Mouse (Mus musculus) heart, embryonic 11.5 days (tissue): ENCODE measurements around the gene Selenom. TPM values are rescaled to one million over a fixed set of nuclear protein-coding genes. Genes with fewer than 3 reads are reported as not detected.

Experiments used
- ATAC-seq: fragments of 200-750 bp; cut with Nextera tagmentation; replicated peaks from 2 replicates; pipeline ENCODE4 v1.8.0; 2017; ENCODE audit warnings: moderate library complexity; ENCODE audit not compliant: insufficient number of reproducible peaks, low FRiP score, low TSS enrichment
- H3K27ac ChIP-seq: fragments of 300-500 bp; sonication (generic); 2 replicates; pipeline ENCODE4 v1.5.1; 2014; ENCODE audit warnings: mild to moderate bottlenecking, low read depth, low read length
- H3K27me3 ChIP-seq: fragments of 300-500 bp; sonication (generic); 2 replicates; pipeline ENCODE4 v1.6.1; 2014; ENCODE audit warnings: mild to moderate bottlenecking, low read length, mixed read lengths; ENCODE audit not compliant: control insufficient read depth, insufficient read depth
- H3K36me3 ChIP-seq: fragments of 300-500 bp; sonication (generic); 2 replicates; pipeline ENCODE4 v1.6.1; 2014; ENCODE audit warnings: mild to moderate bottlenecking, low read length, moderate library complexity, mixed read lengths; ENCODE audit not compliant: control insufficient read depth, insufficient read depth
- H3K4me1 ChIP-seq: fragments of 300-500 bp; sonication (generic); 2 replicates; pipeline ENCODE4 v1.6.1; 2014; ENCODE audit warnings: low read length; ENCODE audit not compliant: control insufficient read depth, insufficient read depth
- H3K4me2 ChIP-seq: fragments of 300-500 bp; sonication (generic); 2 replicates; pipeline ENCODE4 v1.6.1; 2014; ENCODE audit warnings: mild to moderate bottlenecking, moderate library complexity
- H3K4me3 ChIP-seq: fragments of 300-500 bp; sonication (generic); 2 replicates; pipeline ENCODE4 v1.5.1; 2014; ENCODE audit warnings: low read depth, low read length
- H3K9ac ChIP-seq: fragments of 300-500 bp; sonication (generic); 2 replicates; pipeline ENCODE4 v1.6.1; 2014; ENCODE audit warnings: mild to moderate bottlenecking, low read depth, low read length, moderate library complexity
- H3K9me3 ChIP-seq: fragments of 300-500 bp; sonication (generic); replicated peaks from 2 replicates; pipeline ENCODE4 v1.6.1; 2016; ENCODE audit warnings: low read length; ENCODE audit not compliant: control insufficient read depth
- WGBS: fragments of 180-500 bp; shearing (Covaris S2); extraction: QIAGEN DNeasy Blood & Tissue Kit; methylation state at CpG from one replicate; pipeline ENCODE4 v1.1.7; 2014; ENCODE audit not compliant: insufficient replicate concordance; 5-methylcytosine and 5-hydroxymethylcytosine counted together
- polyA plus RNA-seq: library from polyadenylated mRNA; unstranded; fragments of >200 nt; fragmentation: Nextera tagmentation; extraction: Ambion mirVana; gene quantifications from 2 replicates; pipeline ENCODE4 v1.2.1, GENCODE M21; 2014

Gene Selenom
- polyA plus RNA-seq, 1 experiment from 2014 or later, result 127 TPM

DNA sequence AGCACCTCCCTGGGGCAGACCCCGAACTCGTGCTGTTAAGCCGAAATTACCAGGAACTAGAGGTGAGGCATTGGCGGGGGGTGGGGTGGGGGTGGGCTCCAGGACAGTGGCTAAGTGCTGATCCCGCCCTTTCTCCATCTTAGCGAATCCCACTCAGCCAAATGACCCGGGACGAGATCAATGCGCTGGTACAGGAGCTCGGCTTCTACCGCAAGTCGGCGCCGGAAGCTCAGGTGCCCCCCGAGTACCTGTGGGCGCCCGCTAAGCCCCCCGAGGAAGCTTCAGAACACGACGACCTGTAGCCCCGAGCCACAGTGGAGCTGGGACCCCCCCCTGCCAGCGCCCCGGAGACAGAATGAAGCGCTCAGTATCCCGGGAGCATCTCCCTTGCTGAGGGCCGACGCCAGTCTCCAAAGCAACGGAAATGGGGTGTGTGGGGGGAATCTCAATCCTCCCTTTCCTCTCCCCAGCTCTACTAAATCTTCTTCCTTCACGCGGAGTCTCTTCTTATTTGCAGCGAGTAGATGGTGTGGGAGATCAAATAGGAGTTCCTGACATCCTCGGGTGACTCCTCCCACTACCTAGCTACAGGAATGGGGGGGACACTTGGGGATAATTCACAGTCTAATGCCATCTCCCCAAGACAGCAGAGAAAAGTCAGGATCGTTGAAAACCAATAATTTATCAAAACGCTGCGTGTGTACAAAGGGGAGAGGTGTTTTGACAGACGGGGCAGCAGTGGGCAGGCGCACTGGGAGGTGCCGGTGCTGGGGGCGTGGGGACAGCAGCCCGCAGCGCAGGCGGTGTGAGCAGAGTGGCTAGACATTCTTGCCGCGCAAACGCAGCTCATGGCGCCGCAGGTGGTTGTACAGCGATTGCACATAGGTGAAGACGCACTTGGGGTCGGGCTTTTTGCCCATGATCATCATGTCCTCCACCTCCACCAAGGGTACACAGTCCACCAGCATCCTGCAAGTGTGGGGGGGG, 2.7 kb downstream of the Selenom start:
- peaks cover 5% of the 10 kb centered on the region; the same call in 1 of the 2 replicates for H3K27me3 ChIP-seq
- no peak overlapping the region for H3K27ac ChIP-seq
- peaks cover 13% of the 10 kb centered on the region for H3K36me3 ChIP-seq
- peak overlapping the region; percentile 36 for H3K4me3 ChIP-seq
- H3K9me3 ChIP-seq, result no peaks in the 10 kb centered on the region
- peak overlapping the region; percentile 43; the same call in 1 of the 2 replicates for H3K9ac ChIP-seq
- peaks cover 22% of the 10 kb centered on the region for H3K4me1 ChIP-seq
- 3% methylated on average over 50 of the region's 50 CpGs for WGBS
- no peak for ATAC-seq
- H3K4me2 ChIP-seq, result peak overlapping the region; percentile 81

DNA sequence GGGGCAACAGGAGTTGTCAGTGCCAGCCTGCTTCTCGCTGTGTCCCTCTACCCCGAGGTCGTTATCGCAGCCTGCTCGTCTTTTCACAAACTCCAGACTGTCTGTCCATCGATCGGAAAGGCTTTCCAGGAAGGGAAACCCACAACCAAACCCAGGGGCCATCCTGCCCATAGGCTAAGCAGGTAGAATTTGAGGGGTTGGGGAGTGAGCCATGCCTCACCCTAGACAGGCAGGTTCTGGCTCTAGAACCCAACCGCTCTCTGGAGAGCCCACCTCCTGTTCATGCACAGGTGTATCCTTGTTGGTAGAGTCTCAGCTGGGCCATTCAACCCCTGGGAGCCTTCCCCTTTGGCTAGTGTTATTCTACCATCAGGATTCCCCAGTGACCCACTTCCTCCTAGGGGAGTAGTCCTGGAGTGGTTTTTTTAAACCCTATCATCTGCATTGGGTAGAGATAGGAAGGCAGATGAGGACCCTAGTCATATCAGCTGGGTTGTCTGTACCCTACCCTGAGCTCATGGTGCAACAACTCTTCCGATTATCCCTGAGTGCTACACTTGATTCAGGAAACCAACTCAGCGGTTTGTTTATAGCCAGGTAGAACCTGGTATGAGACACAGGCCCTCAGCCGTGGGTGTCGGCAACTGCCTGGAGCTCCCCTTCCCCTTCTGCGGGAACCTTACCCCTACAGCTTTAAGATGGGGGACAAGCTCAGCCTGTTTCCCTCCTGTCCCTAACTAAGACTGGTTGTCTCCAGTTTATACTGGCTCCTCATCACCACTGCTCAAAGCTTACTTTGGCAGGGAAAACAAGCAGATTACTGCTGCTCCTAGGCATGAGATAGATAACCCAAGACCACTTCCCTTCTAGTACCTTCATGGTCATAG, 3.6 kb downstream of the Selenom start:
- WGBS, result 46% methylated on average over 13 of the region's 13 CpGs
- no peak for ATAC-seq
- no peak overlapping the region for H3K9ac ChIP-seq

GRCm38 (mm10) chr11:3519051-3519726, 4.7 kb downstream of the Selenom start:
- Histone ChIP-seq H3K9ac (no peak overlapping the region), H3K4me1 (peaks cover 22% of the 10 kb centered on the region), H3K36me3 (peaks cover 19% of the 10 kb centered on the region), H3K27me3 (peaks cover 5% of the 10 kb centered on the region; the same call in 1 of the 2 replicates), H3K9me3 (no peaks in the 10 kb centered on the region), H3K4me2 (no peak overlapping the region), H3K4me3 (no peak overlapping the region), H3K27ac (no peak overlapping the region)
- no peak for ATAC-seq
- WGBS, result 64% methylated on average over 4 of the region's 4 CpGs

More for the DNA sequence above, 3.6 kb downstream of the Selenom start:
- Histone ChIP-seq H3K27me3 (peaks cover 5% of the 10 kb centered on the region; the same call in 1 of the 2 replicates), H3K9me3 (no peaks in the 10 kb centered on the region), H3K36me3 (peaks cover 14% of the 10 kb centered on the region), H3K4me3 (peak overlapping the region; percentile 36), H3K4me1 (peaks cover 22% of the 10 kb centered on the region), H3K27ac (no peak overlapping the region), H3K4me2 (peak overlapping the region; percentile 81)

DNA sequence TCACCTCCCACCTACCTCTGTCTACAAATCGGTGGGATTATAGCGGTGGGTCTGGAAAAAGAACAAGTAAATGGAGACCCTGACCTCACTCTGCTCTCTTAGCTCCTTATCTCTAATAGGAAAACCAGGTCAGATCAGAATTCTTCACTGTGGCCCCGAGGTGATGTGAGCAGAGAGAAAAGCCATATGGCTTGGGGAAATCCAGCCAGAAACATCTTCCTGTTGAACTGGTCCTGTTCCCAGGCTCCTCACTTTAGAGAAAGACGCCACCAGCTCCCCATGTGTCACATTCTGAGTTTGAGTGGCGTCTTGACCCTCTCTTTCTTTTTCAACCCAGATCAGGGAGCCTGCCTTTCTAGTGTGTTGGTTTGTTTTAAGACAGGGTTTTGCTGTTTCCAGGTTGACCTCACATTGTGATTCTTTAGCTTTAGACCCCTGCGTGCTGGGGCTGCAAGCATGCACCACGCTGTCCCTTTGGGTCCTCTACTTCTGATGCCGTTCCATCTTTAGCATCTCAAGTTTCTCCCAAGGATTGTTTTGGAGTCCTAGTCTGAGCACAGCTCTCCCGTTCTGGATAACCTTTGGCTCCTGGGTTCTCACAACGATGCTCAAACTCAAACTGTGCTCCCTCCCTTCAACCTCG, 5.4 kb downstream of the Selenom start:
- Histone ChIP-seq H3K36me3 (peaks cover 22% of the 10 kb centered on the region), H3K4me1 (peaks cover 22% of the 10 kb centered on the region), H3K9me3 (no peaks in the 10 kb centered on the region), H3K4me2 (no peak overlapping the region), H3K9ac (no peak overlapping the region), H3K4me3 (no peak overlapping the region), H3K27ac (no peak overlapping the region), H3K27me3 (peaks cover 5% of the 10 kb centered on the region; the same call in 1 of the 2 replicates)
- 55% methylated on average over 11 of the region's 11 CpGs for WGBS
- no peak for ATAC-seq

- H3K4me1 ChIP-seq, result peaks cover 17% of the 10 kb centered on the region
- peaks cover 26% of the 10 kb centered on the region for H3K36me3 ChIP-seq
Observed at GRCm38 (mm10) chr11:3520919-3521318, 6.4 kb downstream of the Selenom start.

GRCm38 (mm10) chr11:3521339-3522224, 7.1 kb downstream of the Selenom start:
- peaks cover 1% of the 10 kb centered on the region; the same call in 1 of the 2 replicates for H3K27me3 ChIP-seq
- H3K4me2 ChIP-seq, result no peak overlapping the region
- no peaks in the 10 kb centered on the region for H3K9me3 ChIP-seq
- no peak overlapping the region for H3K27ac ChIP-seq
- peaks cover 17% of the 10 kb centered on the region for H3K4me1 ChIP-seq
- 85% methylated on average over 23 of the region's 23 CpGs for WGBS
- ATAC-seq, result no peak
- peaks cover 30% of the 10 kb centered on the region for H3K36me3 ChIP-seq
- H3K9ac ChIP-seq, result no peak overlapping the region
- no peak overlapping the region for H3K4me3 ChIP-seq

More at GRCm38 (mm10) chr11:3520919-3521318, 6.4 kb downstream of the Selenom start:
- Histone ChIP-seq H3K4me2 (no peak overlapping the region), H3K9me3 (no peaks in the 10 kb centered on the region), H3K27ac (no peak overlapping the region), H3K4me3 (no peak overlapping the region), H3K27me3 (peaks cover 5% of the 10 kb centered on the region; the same call in 1 of the 2 replicates), H3K9ac (no peak overlapping the region)
- no peak for ATAC-seq
- WGBS, result 73% methylated on average over 14 of the region's 14 CpGs

- Histone ChIP-seq H3K36me3 (peaks cover 32% of the 10 kb centered on the region), H3K9ac (no peak overlapping the region), H3K4me3 (no peak overlapping the region), H3K4me1 (peaks cover 16% of the 10 kb centered on the region), H3K4me2 (no peak overlapping the region), H3K9me3 (no peaks in the 10 kb centered on the region), H3K27ac (no peak overlapping the region), H3K27me3 (no peaks in the 10 kb centered on the region)
- no peak for ATAC-seq
- 85% methylated on average over 17 of the region's 17 CpGs for WGBS
Observed at GRCm38 (mm10) chr11:3522285-3523000, 8.0 kb downstream of the Selenom start.
